Mouse (Mus musculus): ENCODE measurements around the gene Slc8a2.

- TF ChIP-seq POLR2A (IDR thresholded peaks at IDR 0.05; ENCODE audit: borderline replicate concordance, extremely low read depth, insufficient read depth, insufficient read length, poor library complexity, severe bottlenecking) (no peak), CTCF (IDR thresholded peaks at IDR 0.05; ENCODE audit: borderline replicate concordance, extremely low read depth, insufficient read depth, insufficient read length) (no peak)
Observed at GRCm38 (mm10) chr7:16172586-16173140, 43.0 kb downstream of the Slc8a2 start.

Measured in brain, embryonic 14.5 days (tissue).